Comparison of ENCODE assay signal across 12 mouse cellular contexts in genomic region chrX:166626866-166627570, GRCm38 (mm10). TPM values are rescaled to one million over a fixed set of nuclear protein-coding genes. Genes with fewer than 3 reads are reported as not detected.
DNase-seq lines count a peak whose midpoint lies in the region.
"Had no signal": no experiment of that assay in that cellular context is flagged by ENCODE, and none has a peak within 500 bp of the region (broad histone marks: within the 10 kb centered on the region; RNA-seq: fewer than 3 reads in every experiment).

No protein-coding gene starts in this region.

- H3K27ac ChIP-seq in hindbrain, embryonic 10.5 days: no peak overlapping the region
- H3K27ac ChIP-seq: hindbrain, embryonic 15.5 days; liver, embryonic 13.5 days had no signal

- intact Hi-C loops in heart, postnatal 36 days (cut with DNase I): no loop called here

- H3K27me3 ChIP-seq in hindbrain, embryonic 10.5 days (ENCODE audit: insufficient read depth, poor library complexity, severe bottlenecking): peaks cover 51% of the 10 kb centered on the region
- H3K27me3 ChIP-seq: hindbrain, embryonic 15.5 days; liver, embryonic 13.5 days had no signal

- DNase-seq in B cell, adult 2 months: peak; percentile 27 to 30
- DNase-seq in MN1 (ENCODE audit: low spot score): peak; percentile 68
- DNase-seq in heart, postnatal 36 days: peak; percentile 2 to 17
- DNase-seq in lung, postnatal 4 days: peak; percentile 10 to 18
- DNase-seq in hindbrain, embryonic 10.5 days (ENCODE audit: low spot score): no peak
- no peak for DNase-seq in thymus, postnatal 10 days (ENCODE audit: low spot score in 2 of 2)
- DNase-seq in right cerebral cortex, postnatal 14 days: no peak
- DNase-seq: cerebellum, adult 9-10 months; forebrain, postnatal 0 days; kidney, postnatal 36 days; liver, embryonic 13.5 days had no signal

- 66% methylated on average over 3 of the region's 3 CpGs for WGBS in hindbrain, embryonic 10.5 days

- no peak overlapping the region for H3K4me3 ChIP-seq in hindbrain, embryonic 10.5 days
- H3K4me3 ChIP-seq: hindbrain, embryonic 15.5 days; liver, embryonic 13.5 days had no signal

- no peaks in the 10 kb centered on the region for H3K9me3 ChIP-seq in hindbrain, embryonic 10.5 days
- H3K9me3 ChIP-seq: hindbrain, embryonic 15.5 days; liver, embryonic 13.5 days had no signal

- no peaks in the 10 kb centered on the region for H3K36me3 ChIP-seq in hindbrain, embryonic 10.5 days
- H3K36me3 ChIP-seq: hindbrain, embryonic 15.5 days; liver, embryonic 13.5 days had no signal

- no peaks in the 10 kb centered on the region for H3K4me1 ChIP-seq in hindbrain, embryonic 10.5 days (replicated peaks)
- H3K4me1 ChIP-seq: hindbrain, embryonic 15.5 days; liver, embryonic 13.5 days had no signal

RNA-seq across cellular contexts. Expression of gene Egfl6, which starts 41.5 kb away (rescaled TPM):
- under 1 TPM; 0.39 to 0.41 TPM for total RNA-seq in heart, postnatal 36 days (2021)
- polyA plus RNA-seq in hindbrain, embryonic 10.5 days (2016; fragmentation: Nextera tagmentation; extraction: Ambion mirVana): 3.2 and 3.9 TPM in 2 replicates

Comparison
In these comparisons a context has a peak if more than half of its experiments do, and no peak if none do; other contexts are left out.
1. DNase-seq: peak in B cell, adult 2 months (2 of 2), MN1 (single experiment), heart, postnatal 36 days (2 of 2) and lung, postnatal 4 days (2 of 2); none in hindbrain, embryonic 10.5 days (single experiment), thymus, postnatal 10 days (0 of 2) and right cerebral cortex, postnatal 14 days (single experiment).